Mouse (Mus musculus) liver, adult (tissue): ENCODE data around the gene Apoa2.

Experiments used
- GATA4 ChIP-seq: IDR thresholded peaks from 2 replicates; pipeline ENCODE4 v1.6.1; 2014; ENCODE audit warnings: mild to moderate bottlenecking, low read length; ENCODE audit not compliant: insufficient replicate concordance

Apoa2 gene

DNA sequence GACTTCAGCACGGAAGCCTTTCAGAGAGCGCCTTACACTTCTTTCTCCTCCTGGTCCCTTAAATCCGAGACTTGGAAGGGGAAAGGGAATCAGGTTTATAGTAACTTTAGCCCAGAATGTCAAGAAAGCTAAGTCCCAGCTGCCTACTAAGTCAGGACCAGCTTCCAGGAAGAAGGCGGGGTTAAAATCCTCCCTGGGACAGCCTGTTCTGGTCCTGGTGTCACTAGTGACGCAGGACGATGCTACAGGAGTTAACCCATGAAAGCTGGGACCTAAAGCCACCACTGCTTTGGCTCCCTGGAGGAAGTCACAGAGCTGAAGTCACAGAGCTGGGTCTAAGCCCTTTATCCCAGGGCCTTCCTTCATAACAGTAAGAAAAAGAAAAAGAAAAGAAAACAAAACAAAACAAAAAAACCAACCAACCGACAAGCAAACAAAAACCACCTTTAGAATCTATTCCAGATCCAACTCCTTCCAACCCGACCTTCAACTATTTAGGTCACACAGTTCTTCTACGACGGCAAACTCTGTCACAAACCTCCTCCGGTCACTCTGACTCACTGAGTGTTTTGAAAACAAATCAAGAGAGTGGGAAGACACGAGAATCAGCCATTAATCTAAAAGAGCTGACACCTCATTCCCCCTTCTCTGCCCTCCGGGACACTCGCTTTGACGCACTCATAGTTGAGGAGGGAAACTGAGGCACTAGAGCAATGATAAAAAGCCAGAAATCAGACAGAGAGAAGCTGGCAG lies 15.3 kb downstream of the Apoa2 start:
- no peak for TF ChIP-seq GATA4

DNA sequence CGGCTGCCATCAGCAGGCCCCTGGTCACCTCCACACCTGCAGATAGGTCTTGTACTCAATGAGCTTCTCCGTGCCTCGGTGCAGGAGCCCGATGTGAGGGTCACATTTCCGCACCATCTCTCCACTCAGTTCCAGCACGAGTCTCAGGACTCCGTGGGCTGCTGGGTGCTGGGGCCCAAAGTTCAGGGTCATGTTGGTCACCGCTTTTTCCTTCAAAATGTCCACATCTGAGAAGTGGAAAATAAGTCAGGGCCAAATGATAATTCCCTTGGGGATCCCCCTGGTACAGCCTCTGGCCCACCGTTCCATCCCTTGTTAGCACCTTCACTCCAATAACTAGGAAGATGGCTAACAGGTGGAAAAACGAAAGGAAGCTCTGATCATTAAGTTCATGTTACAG lies 16.1 kb downstream of the Apoa2 start:
- TF ChIP-seq GATA4 = no peak

GRCm38 (mm10) chr1:171245353-171245752 lies 20.5 kb downstream of the Apoa2 start:
- no peak for TF ChIP-seq GATA4

GRCm38 (mm10) chr1:171246709-171247452 lies 22.0 kb downstream of the Apoa2 start:
- peak; percentile 99; the same call in 1 of the 2 replicates for TF ChIP-seq GATA4

GRCm38 (mm10) chr1:171247453-171247841 lies 22.6 kb downstream of the Apoa2 start:
- no peak for TF ChIP-seq GATA4

DNA sequence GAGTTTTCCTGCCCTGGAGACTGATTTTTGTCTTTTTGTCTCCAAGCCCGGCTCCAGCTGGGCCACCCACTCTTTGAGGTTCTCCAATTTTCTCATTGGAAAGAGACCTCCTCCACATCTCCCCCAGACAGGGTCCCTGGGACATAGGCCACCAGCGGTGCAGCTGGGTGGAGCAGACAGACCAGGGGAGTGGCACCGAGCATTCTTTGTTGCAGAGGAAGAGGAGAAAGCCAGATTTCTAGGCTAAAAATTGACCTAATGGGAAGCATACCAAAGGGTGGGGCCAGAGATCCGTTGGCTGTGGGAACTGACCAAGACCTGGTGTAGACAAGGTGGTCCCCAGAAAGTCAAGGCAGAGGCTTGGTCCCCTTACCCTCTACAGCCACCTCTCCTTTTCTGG lies 23.1 kb downstream of the Apoa2 start:
- TF ChIP-seq GATA4 = no peak

- no peak for TF ChIP-seq GATA4
Observed at GRCm38 (mm10) chr1:171248386-171249226, 23.8 kb downstream of the Apoa2 start.

GRCm38 (mm10) chr1:171249913-171250600 lies 25.2 kb downstream of the Apoa2 start, which contains the start of gene Adamts4:
Adamts4 (plus strand) TSS chr1:171250421.
- TF ChIP-seq GATA4 = no peak

DNA sequence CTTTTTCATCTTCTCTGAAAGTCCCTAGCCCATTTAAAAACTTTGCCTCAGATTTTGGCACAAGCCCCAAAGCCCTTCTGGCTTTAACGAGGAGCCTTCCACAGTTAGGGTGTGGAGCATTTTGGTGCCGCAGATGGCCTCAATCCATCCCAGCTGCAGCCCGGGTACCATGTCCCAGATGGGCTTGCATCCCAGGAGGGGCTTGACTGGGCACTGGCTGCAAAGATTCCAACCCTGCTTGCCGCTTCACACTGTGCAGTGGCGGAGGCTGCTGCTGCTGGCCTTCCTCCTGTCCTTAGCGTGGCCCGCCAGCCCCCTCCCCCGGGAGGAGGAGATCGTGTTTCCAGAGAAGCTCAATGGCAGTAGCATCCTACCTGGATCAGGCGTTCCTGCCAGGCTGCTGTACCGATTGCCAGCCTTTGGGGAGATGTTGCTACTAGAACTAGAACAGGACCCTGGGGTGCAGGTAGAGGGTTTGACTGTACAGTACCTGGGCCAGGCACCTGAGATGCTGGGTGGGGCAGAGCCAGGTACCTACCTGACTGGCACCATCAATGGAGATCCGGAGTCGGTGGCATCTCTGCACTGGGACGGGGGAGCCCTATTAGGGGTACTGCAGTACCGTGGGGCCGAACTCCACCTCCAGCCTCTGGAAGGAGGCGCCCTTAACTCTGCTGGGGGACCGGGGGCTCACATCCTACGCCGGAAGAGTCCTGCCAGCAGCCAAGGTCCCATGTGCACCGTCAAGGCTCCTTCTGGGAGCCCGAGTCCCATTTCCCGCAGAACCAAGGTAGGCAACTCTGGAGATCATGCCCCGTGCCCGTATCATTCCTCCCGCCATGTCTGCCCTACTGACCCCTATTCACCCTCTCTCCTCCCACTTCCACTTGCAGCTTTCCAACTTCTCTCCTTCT lies 26.1 kb downstream of the Apoa2 start, which contains the start of gene Ndufs2:
Gene Ndufs2, minus strand, starts transcription at position 709 of the 914 bp plus-strand sequence.
- no peak for TF ChIP-seq GATA4

- no peak for TF ChIP-seq GATA4
Observed at GRCm38 (mm10) chr1:171251594-171252324, 26.9 kb downstream of the Apoa2 start.

DNA sequence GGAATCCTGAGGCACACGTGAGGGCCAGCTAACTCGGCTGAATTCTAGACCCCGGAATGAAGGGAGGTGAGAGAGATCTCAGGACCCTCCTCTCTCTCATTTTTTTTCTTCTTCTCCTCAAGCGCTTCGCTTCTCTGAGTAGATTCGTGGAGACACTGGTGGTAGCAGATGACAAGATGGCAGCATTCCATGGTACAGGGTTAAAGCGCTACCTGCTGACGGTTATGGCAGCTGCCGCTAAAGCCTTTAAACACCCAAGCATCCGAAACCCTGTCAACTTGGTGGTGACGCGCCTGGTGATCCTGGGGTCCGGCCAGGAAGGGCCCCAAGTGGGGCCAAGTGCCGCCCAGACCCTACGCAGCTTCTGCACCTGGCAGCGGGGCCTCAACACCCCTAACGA lies 27.6 kb downstream of the Apoa2 start:
- no peak for TF ChIP-seq GATA4

DNA sequence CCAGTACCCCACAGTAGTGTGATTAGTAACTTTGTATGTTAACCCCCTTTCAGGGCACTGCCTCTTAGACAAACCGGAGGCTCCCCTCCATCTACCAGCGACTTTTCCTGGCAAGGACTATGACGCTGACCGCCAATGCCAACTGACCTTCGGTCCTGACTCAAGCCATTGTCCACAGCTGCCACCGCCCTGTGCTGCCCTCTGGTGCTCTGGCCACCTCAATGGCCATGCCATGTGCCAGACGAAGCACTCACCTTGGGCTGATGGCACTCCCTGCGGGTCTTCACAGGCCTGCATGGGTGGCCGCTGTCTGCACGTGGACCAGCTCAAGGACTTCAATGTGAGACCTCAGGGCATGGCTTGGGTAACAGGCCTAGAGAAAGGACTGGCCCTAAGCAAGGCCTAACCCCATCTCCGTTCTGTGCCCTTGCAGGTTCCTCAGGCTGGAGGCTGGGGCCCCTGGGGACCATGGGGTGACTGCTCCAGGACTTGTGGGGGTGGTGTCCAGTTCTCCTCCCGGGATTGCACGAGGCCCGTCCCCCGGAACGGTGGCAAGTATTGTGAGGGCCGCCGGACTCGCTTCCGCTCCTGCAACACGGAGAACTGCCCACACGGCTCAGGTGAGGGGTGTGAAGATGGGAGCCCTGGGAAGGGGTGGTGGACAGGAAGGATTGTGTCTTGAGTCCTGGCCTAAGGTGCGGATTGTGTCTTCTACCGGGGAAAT lies 31.4 kb downstream of the Apoa2 start:
- TF ChIP-seq GATA4 = no peak
